Mouse (Mus musculus) ovary, postnatal 36 days (tissue): ENCODE data around the gene Snai1.

Source experiments
- DNase-seq: peaks from one replicate; pipeline ENCODE4 v3.0.0; 2022; ENCODE audit warnings: low spot score, mixed read lengths

Snai1 gene

GRCm38 (mm10) chr2:167585273-167585672 is 47.3 kb downstream of the Snai1 start:
- DNase-seq = no peak

DNA sequence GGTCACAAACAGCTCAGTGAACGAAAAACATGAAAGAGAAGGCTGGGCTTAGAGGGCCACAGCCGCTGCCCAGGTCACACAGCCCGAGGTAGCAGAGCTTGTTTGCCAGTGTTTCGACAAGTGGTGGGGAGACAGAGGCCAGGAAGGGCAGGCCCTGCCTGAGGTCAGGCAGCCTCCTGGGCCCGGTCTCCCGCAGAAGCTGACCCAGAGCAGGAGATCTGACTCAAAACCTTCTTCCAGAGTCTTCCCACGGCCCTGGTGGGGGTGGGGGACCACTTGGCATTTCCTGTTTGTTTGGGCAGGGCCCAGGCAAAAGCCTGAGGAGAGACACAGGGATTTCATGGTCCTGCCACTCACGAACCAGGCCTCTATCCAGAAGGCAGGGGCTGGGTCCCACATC is 48.0 kb downstream of the Snai1 start:
- DNase-seq = peak; percentile 50

DNA sequence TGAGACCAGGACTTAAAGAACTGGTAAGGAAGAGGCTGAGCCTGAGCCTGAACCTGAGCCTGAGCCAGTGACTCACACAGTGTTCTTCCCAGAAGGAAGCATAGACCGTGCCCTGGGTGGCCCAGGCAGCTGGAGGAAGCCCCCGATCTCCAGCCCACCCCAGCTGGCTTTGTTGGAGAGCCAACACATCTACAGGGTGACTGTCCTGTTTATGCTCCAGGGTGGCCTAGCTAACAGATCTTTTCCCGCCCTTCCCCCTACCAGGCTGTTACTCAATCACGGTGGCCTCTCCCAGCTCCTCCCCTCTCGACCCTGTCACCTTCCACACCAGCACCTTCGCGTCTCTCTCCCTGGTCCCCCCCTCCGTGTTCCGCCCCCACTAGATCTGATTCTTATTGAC is 49.0 kb downstream of the Snai1 start:
- no peak for DNase-seq

GRCm38 (mm10) chr2:167588774-167589577 is 51.0 kb downstream of the Snai1 start:
- peak; percentile 49 for DNase-seq
